Mouse (Mus musculus) intestine, embryonic 16.5 days (tissue): Measurements from ENCODE around the gene Brd9. TPM values are rescaled to one million over a fixed set of nuclear protein-coding genes. Genes with fewer than 3 reads are reported as not detected.

Experiments
- ATAC-seq: fragments of 200-750 bp; cut with Nextera tagmentation; 2 replicates; pipeline ENCODE4 v1.8.0; 2017; ENCODE audit warnings: moderate TSS enrichment, moderate library complexity
- H3K27ac ChIP-seq: fragments of 300-500 bp; sonication (generic); 2 replicates; pipeline ENCODE4 v1.5.1; 2014; ENCODE audit warnings: mild to moderate bottlenecking, low read length
- H3K27me3 ChIP-seq: fragments of 300-500 bp; sonication (generic); replicated peaks from 2 replicates; pipeline ENCODE4 v1.6.1; 2014; ENCODE audit warnings: low read length, control low read depth, mixed read lengths; ENCODE audit not compliant: control insufficient read depth, insufficient read depth
- H3K36me3 ChIP-seq: fragments of 300-500 bp; sonication (generic); 2 replicates; pipeline ENCODE4 v1.6.1; 2014; ENCODE audit warnings: low read length, control low read depth; ENCODE audit not compliant: control insufficient read depth, insufficient read depth
- H3K4me1 ChIP-seq: fragments of 300-500 bp; sonication (generic); 2 replicates; pipeline ENCODE4 v1.6.1; 2014; ENCODE audit warnings: low read length, control low read depth, mixed read lengths; ENCODE audit not compliant: control insufficient read depth, insufficient read depth
- H3K4me2 ChIP-seq: fragments of 300-500 bp; sonication (generic); 2 replicates; pipeline ENCODE4 v1.6.1; 2014; ENCODE audit warnings: low read depth, low read length, control low read depth
- H3K4me3 ChIP-seq: fragments of 300-500 bp; sonication (generic); 2 replicates; pipeline ENCODE4 v1.5.1; 2014; ENCODE audit warnings: mild to moderate bottlenecking, low read length
- H3K9ac ChIP-seq: fragments of 300-500 bp; sonication (generic); 2 replicates; pipeline ENCODE4 v1.6.1; 2014; ENCODE audit warnings: low read depth, low read length
- H3K9me3 ChIP-seq: fragments of 300-500 bp; sonication (generic); 2 replicates; pipeline ENCODE4 v1.6.1; 2016; ENCODE audit warnings: low read length, control low read depth; ENCODE audit not compliant: control insufficient read depth
- WGBS: fragments of 180-500 bp; shearing (Covaris S2); extraction: QIAGEN DNeasy Blood & Tissue Kit; methylation state at CpG from one replicate; pipeline ENCODE4 v1.1.7; 2014; 5-methylcytosine and 5-hydroxymethylcytosine counted together
- polyA plus RNA-seq: library from polyadenylated mRNA; unstranded; fragments of >200 nt; fragmentation: Nextera tagmentation; extraction: Ambion mirVana; gene quantifications from 2 replicates; pipeline ENCODE4 v1.2.1, GENCODE M21; 2015

Brd9 gene
- polyA plus RNA-seq, 1 experiment from 2014 or later = 37.4 TPM

DNA sequence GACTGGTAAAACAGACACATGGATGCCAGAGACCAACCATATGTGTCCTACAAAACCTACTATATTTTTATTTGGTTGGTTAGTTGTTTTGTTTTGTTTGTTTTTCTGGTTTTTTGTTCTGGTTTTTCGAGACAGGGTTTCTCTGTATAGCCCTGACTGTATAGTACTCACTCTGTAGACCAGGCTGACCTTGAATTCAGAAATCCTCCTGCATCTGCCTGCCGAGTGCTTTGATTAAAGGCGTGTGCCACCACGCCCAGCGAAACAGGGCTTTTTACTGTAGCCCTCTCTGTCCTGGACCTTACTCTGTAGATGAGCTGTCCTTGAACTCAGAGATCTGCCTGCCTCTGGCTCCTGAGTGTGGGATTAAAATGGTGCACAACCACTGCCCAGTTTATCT is 1.5 kb downstream of the Brd9 start:
- Histone ChIP-seq H3K27ac (no peak overlapping the region), H3K4me2 (no peak overlapping the region), H3K9me3 (no peaks in the 10 kb centered on the region), H3K4me1 (peaks cover 12% of the 10 kb centered on the region), H3K27me3 (no peaks in the 10 kb centered on the region), H3K9ac (no peak overlapping the region), H3K4me3 (no peak overlapping the region), H3K36me3 (peaks cover 7% of the 10 kb centered on the region; the same call in 1 of the 2 replicates)
- no peak for ATAC-seq
- WGBS = 96% methylated on average over 5 of the region's 5 CpGs

DNA sequence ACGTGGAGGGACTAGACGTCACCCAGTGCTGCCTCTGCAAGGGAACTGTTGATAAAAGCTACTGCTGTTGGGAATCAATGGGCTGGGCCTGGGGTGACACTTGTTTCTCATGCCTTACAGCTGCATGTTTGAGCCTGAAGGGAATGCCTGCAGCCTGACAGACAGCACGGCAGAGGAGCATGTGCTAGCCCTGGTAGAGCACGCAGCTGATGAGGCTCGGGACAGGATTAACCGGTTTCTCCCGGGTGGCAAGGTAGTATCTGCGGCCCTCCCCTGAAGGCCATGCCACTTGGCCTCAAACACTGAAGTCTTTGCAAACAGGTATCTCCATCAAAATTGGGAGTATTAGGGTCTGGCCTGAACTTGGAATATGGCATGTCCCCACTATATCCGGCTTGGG is 7.0 kb downstream of the Brd9 start:
- Histone ChIP-seq H3K9ac (no peak overlapping the region), H3K4me1 (no peaks in the 10 kb centered on the region), H3K9me3 (no peaks in the 10 kb centered on the region), H3K4me2 (no peak overlapping the region), H3K27ac (no peak overlapping the region), H3K36me3 (peaks cover 21% of the 10 kb centered on the region), H3K4me3 (no peak overlapping the region), H3K27me3 (no peaks in the 10 kb centered on the region)
- WGBS = 89% methylated on average over 9 of the region's 9 CpGs
- ATAC-seq = no peak

DNA sequence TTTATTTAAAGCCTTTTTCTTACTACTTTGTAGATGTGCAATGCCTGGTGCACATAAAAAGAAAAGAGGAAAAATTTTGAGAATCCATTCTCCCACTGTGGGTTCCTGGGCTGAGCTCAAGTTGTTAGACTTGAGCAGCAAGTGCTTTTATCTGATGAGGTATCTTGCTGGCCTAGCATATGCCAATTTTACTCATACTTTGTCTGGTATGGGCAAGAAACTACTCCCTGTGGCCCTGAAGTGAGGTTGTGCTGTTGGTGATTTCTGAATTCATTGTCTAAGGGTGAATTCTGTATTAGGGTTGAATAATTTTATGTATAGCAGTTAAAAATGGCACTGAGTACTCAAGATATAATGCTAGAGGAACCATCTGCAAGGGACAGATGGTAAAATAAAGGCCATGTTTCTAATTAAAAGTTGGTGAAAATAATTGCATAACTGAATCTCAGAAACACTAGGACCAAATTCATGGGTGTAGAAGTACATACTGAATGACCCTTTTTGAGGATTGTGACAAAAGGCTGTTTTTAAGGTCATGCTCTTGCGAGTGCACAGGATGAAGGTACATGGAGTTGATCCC is 16.0 kb downstream of the Brd9 start:
- no peak overlapping the region for H3K9ac ChIP-seq
- peaks cover 18% of the 10 kb centered on the region for H3K36me3 ChIP-seq
- H3K27ac ChIP-seq = no peak overlapping the region
- no peak overlapping the region for H3K4me2 ChIP-seq
- no peaks in the 10 kb centered on the region for H3K9me3 ChIP-seq
- H3K27me3 ChIP-seq = no peaks in the 10 kb centered on the region
- no peak overlapping the region for H3K4me3 ChIP-seq
- WGBS = 100% methylated on average over 1 of the region's 1 CpGs
- no peaks in the 10 kb centered on the region for H3K4me1 ChIP-seq
- ATAC-seq = no peak

DNA sequence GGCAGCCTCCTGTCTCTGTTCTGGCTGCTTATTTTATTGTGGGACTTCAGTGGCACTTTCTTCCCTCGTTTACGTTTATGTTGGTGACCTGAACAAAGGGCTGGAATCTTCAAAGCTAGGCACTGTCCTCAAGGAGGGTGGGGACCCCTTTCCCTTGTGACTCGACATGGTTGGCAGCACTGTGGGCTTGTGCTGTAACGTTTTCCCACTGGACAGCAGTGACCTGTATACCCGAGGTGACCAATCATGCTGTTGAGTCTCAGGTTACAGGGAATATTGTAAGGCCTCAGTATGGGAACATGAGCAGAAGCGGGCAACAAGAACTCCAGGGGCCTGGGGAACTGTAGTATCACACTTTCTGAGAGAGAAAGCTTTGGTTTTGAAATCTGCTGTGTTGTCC is 17.1 kb downstream of the Brd9 start:
- no peaks in the 10 kb centered on the region for H3K27me3 ChIP-seq
- H3K4me3 ChIP-seq = no peak overlapping the region
- no peak overlapping the region for H3K4me2 ChIP-seq
- no peak overlapping the region for H3K27ac ChIP-seq
- peaks cover 18% of the 10 kb centered on the region for H3K36me3 ChIP-seq
- H3K9me3 ChIP-seq = no peaks in the 10 kb centered on the region
- ATAC-seq = no peak
- 67% methylated on average over 6 of the region's 6 CpGs for WGBS
- H3K4me1 ChIP-seq = no peaks in the 10 kb centered on the region
- no peak overlapping the region for H3K9ac ChIP-seq

DNA sequence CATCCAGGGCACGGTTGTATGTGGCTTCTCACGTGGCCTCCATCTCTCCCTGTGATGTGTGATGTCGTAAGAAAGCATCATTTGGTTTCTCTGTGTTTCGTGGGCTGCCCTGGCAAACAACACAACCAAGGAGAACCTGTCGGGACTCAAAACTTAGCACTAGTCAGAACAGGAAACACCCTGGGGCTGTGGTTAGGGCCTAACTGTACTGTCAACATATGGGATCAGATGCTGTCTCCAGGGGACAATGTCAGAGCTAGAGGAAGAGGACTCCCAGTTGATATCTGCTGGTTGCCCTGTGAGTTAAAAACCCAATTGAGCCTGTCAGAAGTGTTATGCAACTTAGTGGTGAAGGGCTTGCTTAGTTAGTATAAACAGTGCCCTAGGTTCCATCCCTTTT is 17.9 kb downstream of the Brd9 start:
- H3K36me3 ChIP-seq = peaks cover 14% of the 10 kb centered on the region
- no peak for ATAC-seq
- 91% methylated on average over 5 of the region's 5 CpGs for WGBS

DNA sequence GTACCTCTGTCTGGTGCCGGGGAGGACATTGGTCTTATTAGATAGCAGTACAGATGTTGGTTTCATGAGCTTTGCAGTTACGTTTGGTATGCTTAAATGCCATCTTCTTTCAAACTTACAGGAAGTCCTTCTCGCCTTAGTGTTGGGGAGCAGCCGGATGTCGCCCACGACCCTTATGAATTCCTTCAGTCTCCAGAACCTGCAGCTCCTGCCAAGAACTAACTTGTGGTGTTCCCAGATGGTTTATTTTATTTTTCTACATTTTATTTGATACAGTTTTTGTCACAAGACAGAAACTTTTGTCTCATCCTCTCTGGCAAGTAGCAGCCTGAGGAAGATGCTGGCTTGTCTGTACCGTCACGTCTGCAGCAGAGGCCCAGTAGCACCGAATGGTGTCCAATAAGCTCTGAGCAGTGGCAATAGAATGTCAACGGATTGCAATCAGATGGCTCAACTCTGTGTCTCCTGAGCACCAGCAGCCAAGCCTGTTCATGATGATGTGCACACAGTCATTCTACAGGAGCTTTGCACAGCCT is 22.6 kb downstream of the Brd9 start:
- no peaks in the 10 kb centered on the region for H3K27me3 ChIP-seq
- no peak overlapping the region for H3K9ac ChIP-seq
- WGBS = 92% methylated on average over 10 of the region's 10 CpGs
- peaks cover 13% of the 10 kb centered on the region for H3K36me3 ChIP-seq
- no peak overlapping the region for H3K4me3 ChIP-seq
- no peaks in the 10 kb centered on the region for H3K9me3 ChIP-seq
- no peak for ATAC-seq
- H3K4me2 ChIP-seq = no peak overlapping the region
- H3K27ac ChIP-seq = no peak overlapping the region
- H3K4me1 ChIP-seq = no peaks in the 10 kb centered on the region

More for the DNA sequence above, 17.9 kb downstream of the Brd9 start:
- H3K9me3 ChIP-seq = no peaks in the 10 kb centered on the region
- no peak overlapping the region for H3K4me3 ChIP-seq
- H3K27ac ChIP-seq = no peak overlapping the region
- no peak overlapping the region for H3K4me2 ChIP-seq
- no peak overlapping the region for H3K9ac ChIP-seq
- H3K27me3 ChIP-seq = no peaks in the 10 kb centered on the region
- no peaks in the 10 kb centered on the region for H3K4me1 ChIP-seq

DNA sequence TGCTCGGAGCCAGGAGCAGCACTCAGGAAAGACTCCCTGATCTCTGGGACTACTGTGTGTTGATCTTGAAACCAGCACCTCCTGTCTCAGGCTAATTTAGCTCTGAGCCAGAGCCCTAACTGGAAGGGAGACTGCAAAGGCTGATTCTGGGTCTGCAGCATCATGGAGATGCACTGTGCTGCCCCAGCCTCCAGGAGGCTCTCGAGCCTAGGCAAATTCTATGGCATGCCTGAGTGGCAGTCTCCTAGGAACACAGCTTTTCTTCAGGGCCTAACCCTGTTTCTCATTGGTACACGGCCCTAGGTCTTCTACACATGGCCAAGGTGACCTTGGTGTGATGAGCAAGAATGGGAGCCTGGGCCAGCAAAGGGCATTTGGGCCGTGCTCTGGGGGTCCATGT is 23.6 kb downstream of the Brd9 start:
- Histone ChIP-seq H3K27me3 (no peaks in the 10 kb centered on the region), H3K9ac (no peak overlapping the region), H3K4me1 (no peaks in the 10 kb centered on the region), H3K36me3 (peaks cover 8% of the 10 kb centered on the region; the same call in 1 of the 2 replicates), H3K9me3 (no peaks in the 10 kb centered on the region), H3K4me3 (no peak overlapping the region), H3K4me2 (no peak overlapping the region), H3K27ac (no peak overlapping the region)
- WGBS = 89% methylated on average over 4 of the region's 4 CpGs
- ATAC-seq = no peak

DNA sequence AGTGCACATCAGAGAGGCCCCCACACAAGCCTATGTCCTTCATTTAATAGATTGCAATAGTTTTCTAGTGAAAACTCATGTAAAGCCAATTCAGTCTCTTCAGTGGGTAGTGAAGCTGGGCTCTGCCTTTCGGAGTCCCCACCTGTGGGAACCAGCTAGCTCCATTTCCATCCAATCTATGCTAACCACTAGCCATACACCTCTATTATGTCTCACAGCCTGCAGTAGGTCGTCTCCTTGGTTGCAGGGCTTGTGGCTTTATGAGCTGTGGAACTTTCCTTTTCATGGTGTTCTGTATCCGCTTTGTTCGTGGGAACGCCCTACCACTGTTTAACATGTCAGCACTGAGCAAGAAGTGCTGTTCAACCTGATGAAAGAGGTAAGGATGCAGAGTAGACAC is 25.9 kb downstream of the Brd9 start, which contains the start of gene Zdhhc11:
TSS of gene Zdhhc11 (plus strand) at position 301 of the 400 bp plus-strand sequence.
- Histone ChIP-seq H3K27ac (no peak within 1 kb of the TSS), H3K4me2 (no peak within 1 kb of the TSS), H3K36me3 (no peaks in the 10 kb centered on the region; the same call in 1 of the 2 replicates), H3K4me3 (no peak within 1 kb of the TSS), H3K4me1 (no peaks in the 10 kb centered on the region), H3K9me3 (no peaks in the 10 kb centered on the region), H3K27me3 (no peaks in the 10 kb centered on the region), H3K9ac (no peak within 1 kb of the TSS)
- no peak for ATAC-seq
- 89% methylated on average over 5 of the region's 5 CpGs for whole genome bisulfite sequencing

DNA sequence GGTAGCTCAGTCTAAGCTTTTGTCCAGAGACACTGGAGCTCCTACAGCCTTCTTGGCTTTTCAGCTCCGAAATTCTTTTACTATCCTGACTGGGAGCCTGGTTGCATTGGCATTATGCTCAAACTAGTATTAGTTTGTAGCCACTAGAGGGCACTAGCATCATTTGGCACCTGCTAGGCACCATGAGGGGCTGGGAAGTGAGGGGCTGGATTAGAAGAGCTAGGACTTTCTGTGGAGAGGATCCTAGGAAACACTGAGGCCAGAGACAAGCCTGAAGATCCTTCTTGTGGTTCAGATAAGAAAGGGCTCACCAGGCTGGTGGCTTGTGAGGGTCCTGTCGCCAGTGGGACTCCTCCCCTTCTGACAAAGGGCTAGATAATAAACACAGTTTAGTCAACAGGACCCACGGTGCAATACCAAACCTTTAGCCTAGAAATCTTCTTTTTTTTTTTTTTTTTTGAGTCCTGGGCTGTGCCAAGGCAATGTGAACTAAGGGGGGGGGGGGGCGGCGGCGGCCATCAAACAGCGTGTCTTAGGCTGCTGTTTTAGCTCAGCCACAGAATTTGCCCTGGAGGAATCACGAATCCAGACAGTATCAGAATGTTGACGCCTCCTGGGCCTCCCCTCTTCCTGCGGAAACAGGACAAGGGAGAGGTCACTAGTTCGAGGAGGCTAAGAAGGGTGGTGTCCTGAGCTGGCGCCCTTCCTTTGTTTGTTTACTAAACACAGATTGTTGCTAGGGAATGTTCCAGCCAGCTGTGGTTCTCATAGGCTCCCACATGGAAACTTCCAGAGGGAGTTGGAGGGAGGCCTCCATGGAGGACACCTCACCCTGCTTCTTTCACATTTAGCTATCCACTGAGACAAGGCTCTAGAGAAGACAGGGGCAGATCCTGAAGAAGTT is 33.2 kb downstream of the Brd9 start:
- Histone ChIP-seq H3K9ac (no peak overlapping the region), H3K9me3 (no peaks in the 10 kb centered on the region), H3K4me2 (peak overlapping the region; percentile 43), H3K27me3 (no peaks in the 10 kb centered on the region), H3K4me1 (peaks cover 5% of the 10 kb centered on the region; the same call in 1 of the 2 replicates), H3K4me3 (no peak overlapping the region), H3K27ac (no peak overlapping the region; the same call in none of the 2 replicates), H3K36me3 (no peaks in the 10 kb centered on the region)
- ATAC-seq = peak; percentile 85
- 31% methylated on average over 12 of the region's 12 CpGs for WGBS
